23 mouse cellular contexts compared by ENCODE assay signal in the genomic region with DNA sequence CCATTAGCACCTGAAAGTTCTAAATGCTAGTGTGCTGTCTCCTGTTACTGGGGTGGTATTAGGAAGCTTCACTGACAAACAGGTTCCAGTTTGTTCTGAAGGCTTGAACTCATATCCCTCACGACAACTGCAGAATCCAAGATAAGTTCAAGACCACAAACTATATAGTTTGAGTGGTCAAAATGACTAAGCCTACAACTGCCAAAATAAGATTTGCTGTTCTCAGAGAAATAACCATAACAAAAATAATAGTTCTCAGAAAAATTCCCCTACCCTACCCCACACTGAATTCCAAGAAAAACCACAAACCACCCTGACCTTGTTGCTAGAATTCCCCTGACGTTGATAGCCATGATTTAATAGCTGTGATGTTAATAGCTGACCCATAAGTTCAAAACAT. TPM values are rescaled to one million over a fixed set of nuclear protein-coding genes. Genes with fewer than 3 reads are reported as not detected.
"Had no signal": no experiment of that assay in that cellular context is flagged by ENCODE, and none has a peak within 500 bp of the region (broad histone marks: within the 10 kb centered on the region; RNA-seq: fewer than 3 reads in every experiment).

No protein-coding gene starts in this region.

- DNase-seq: kidney, adult 11 months; kidney, adult 8-10 months; kidney, postnatal 25 days; layer of hippocampus, adult 9-11 months; liver; liver, embryonic 13.5 days; right cerebral cortex, adult 18-20 months; right cerebral cortex, postnatal 14 days; right cerebral cortex, postnatal 4 days; thymus, adult 18-20 months; thymus, postnatal 14 days; thymus, postnatal 4 days had no signal

- H3K27ac ChIP-seq: layer of hippocampus, adult 2 months; limb, embryonic 10.5 days; limb, embryonic 13.5 days; liver, embryonic 13.5 days; macrophage; midbrain, embryonic 12.5 days; midbrain, embryonic 15.5 days; neural tube, embryonic 12.5 days; neural tube, embryonic 15.5 days had no signal

- ATAC-seq: midbrain, embryonic 15.5 days had no signal

- H3K4me1 ChIP-seq: kidney, embryonic 15.5 days; limb, embryonic 10.5 days; limb, embryonic 13.5 days; liver, embryonic 13.5 days; midbrain, embryonic 12.5 days; midbrain, embryonic 15.5 days; neural tube, embryonic 12.5 days; neural tube, embryonic 15.5 days had no signal

- H3K9ac ChIP-seq: kidney, embryonic 15.5 days; limb, embryonic 13.5 days; liver, embryonic 13.5 days; lung, embryonic 14.5 days; midbrain, embryonic 12.5 days; midbrain, embryonic 15.5 days; neural tube, embryonic 12.5 days; neural tube, embryonic 15.5 days had no signal

- H3K36me3 ChIP-seq: kidney, embryonic 15.5 days; limb, embryonic 10.5 days; limb, embryonic 13.5 days; liver, embryonic 13.5 days; midbrain, embryonic 12.5 days; midbrain, embryonic 15.5 days; neural tube, embryonic 12.5 days; neural tube, embryonic 15.5 days had no signal

- H3K4me3 ChIP-seq: kidney, embryonic 15.5 days; layer of hippocampus, adult 2 months; limb, embryonic 10.5 days; limb, embryonic 13.5 days; liver, embryonic 13.5 days; midbrain, embryonic 12.5 days; midbrain, embryonic 15.5 days; neural tube, embryonic 12.5 days; neural tube, embryonic 15.5 days had no signal

- H3K27me3 ChIP-seq: kidney, embryonic 15.5 days; limb, embryonic 13.5 days; midbrain, embryonic 12.5 days; midbrain, embryonic 15.5 days; neural tube, embryonic 12.5 days; neural tube, embryonic 15.5 days had no signal

- H3K9me3 ChIP-seq: kidney, embryonic 15.5 days; limb, embryonic 10.5 days; limb, embryonic 13.5 days; liver, embryonic 13.5 days; midbrain, embryonic 12.5 days; midbrain, embryonic 15.5 days; neural tube, embryonic 12.5 days; neural tube, embryonic 15.5 days had no signal

- H3K4me2 ChIP-seq: kidney, embryonic 15.5 days; limb, embryonic 13.5 days; liver, embryonic 13.5 days; lung, embryonic 14.5 days; midbrain, embryonic 12.5 days; midbrain, embryonic 15.5 days; neural tube, embryonic 12.5 days; neural tube, embryonic 15.5 days had no signal

RNA-seq across cellular contexts. Expression of gene Zfp872, which starts 26.7 kb away (rescaled TPM):
- polyA plus RNA-seq: large intestine, adult 2 months; liver, embryonic 13.5 days; macrophage had no signal
